Mouse (Mus musculus) neural tube, embryonic 14.5 days (tissue): ENCODE data around the gene Agl. TPM values are rescaled to one million over a fixed set of nuclear protein-coding genes. Genes with fewer than 3 reads are reported as not detected.
"Not testable (repeated sequence)": the region's sequence is repeated elsewhere in the genome, so short reads cannot be mapped to it uniquely, and the experiment has no call there.

Source experiments
- ATAC-seq: fragments of 200-750 bp; cut with Nextera tagmentation; 2 replicates; pipeline ENCODE4 v1.8.0; 2017; ENCODE audit warnings: low read depth, mild to moderate bottlenecking, moderate TSS enrichment, moderate library complexity
- H3K27ac ChIP-seq: fragments of 300-500 bp; sonication (generic); 2 replicates; pipeline ENCODE4 v1.5.1; 2014; ENCODE audit warnings: low read depth, mild to moderate bottlenecking, control low read depth, low read length, moderate library complexity, mixed read lengths
- H3K27me3 ChIP-seq: fragments of 300-500 bp; sonication (generic); 2 replicates; pipeline ENCODE4 v1.6.1; 2014; ENCODE audit warnings: low read length; ENCODE audit not compliant: control insufficient read depth, insufficient read depth
- H3K36me3 ChIP-seq: fragments of 300-500 bp; sonication (generic); 2 replicates; pipeline ENCODE4 v1.6.1; 2014; ENCODE audit warnings: low read length, mixed read lengths; ENCODE audit not compliant: control insufficient read depth, insufficient read depth
- H3K4me1 ChIP-seq: fragments of 300-500 bp; sonication (generic); 2 replicates; pipeline ENCODE4 v1.6.1; 2014; ENCODE audit warnings: low read length; ENCODE audit not compliant: control insufficient read depth, insufficient read depth
- H3K4me2 ChIP-seq: fragments of 300-500 bp; sonication (generic); 2 replicates; pipeline ENCODE4 v1.6.1; 2014; ENCODE audit warnings: mild to moderate bottlenecking, low read depth, low read length, control low read depth
- H3K4me3 ChIP-seq: fragments of 300-500 bp; sonication (generic); 2 replicates; pipeline ENCODE4 v1.5.1; 2014; ENCODE audit warnings: low read depth, low read length, control low read depth, mixed read lengths
- H3K9ac ChIP-seq: fragments of 300-500 bp; sonication (generic); replicated peaks from 2 replicates; pipeline ENCODE4 v1.6.1; 2014; ENCODE audit warnings: low read depth, mild to moderate bottlenecking, control low read depth, low read length, mixed read lengths
- H3K9me3 ChIP-seq: fragments of 300-500 bp; sonication (generic); 2 replicates; pipeline ENCODE4 v1.6.1; 2016; ENCODE audit warnings: low read length; ENCODE audit not compliant: control insufficient read depth
- WGBS: fragments of 180-500 bp; shearing (Covaris S2); extraction: QIAGEN DNeasy Blood & Tissue Kit; methylation state at CpG from one replicate; pipeline ENCODE4 v1.1.7; 2014; 5-methylcytosine and 5-hydroxymethylcytosine counted together
- polyA plus RNA-seq: library from polyadenylated mRNA; unstranded; fragments of >200 nt; fragmentation: Nextera tagmentation; extraction: Ambion mirVana; gene quantifications from 2 replicates; pipeline ENCODE4 v1.2.1, GENCODE M21; 2014

Gene Agl
- polyA plus RNA-seq, 1 experiment from 2014 or later = 22.3 TPM

- WGBS = 86% methylated on average over 4 of the region's 4 CpGs
- no peaks in the 10 kb centered on the region for H3K36me3 ChIP-seq
- H3K4me1 ChIP-seq = no peaks in the 10 kb centered on the region
- H3K27me3 ChIP-seq = no peaks in the 10 kb centered on the region
- no peak for ATAC-seq
- no peak overlapping the region for H3K4me2 ChIP-seq
- no peak overlapping the region for H3K27ac ChIP-seq
- H3K9me3 ChIP-seq = no peaks in the 10 kb centered on the region
- no peak overlapping the region for H3K9ac ChIP-seq
- H3K4me3 ChIP-seq = no peak overlapping the region
Observed at GRCm38 (mm10) chr3:116826471-116827215, 18.7 kb upstream of the Agl start.

DNA sequence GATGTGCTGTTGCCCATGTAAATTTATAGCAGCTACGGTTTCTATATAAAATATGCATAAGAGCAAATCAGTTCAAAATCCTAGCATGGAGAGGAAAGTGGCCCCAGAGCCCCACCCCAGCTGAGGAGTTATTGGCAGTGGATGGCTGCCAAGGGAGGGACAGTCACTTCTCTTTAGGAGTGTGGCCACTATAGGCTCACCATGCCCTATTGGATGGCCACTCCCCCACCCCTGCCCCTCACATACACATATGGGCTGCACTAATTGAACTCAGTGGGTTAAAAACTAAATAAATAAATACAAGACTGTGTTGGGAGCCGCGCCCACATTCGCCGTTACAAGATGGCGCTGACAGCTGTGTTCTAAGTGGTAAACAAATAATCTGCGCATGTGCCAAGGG, 9.3 kb upstream of the Agl start:
- Histone ChIP-seq H3K27ac (no peak overlapping the region), H3K4me3 (no peak overlapping the region), H3K9me3 (no peaks in the 10 kb centered on the region), H3K9ac (no peak overlapping the region), H3K27me3 (no peaks in the 10 kb centered on the region), H3K4me2 (no peak overlapping the region), H3K36me3 (no peaks in the 10 kb centered on the region), H3K4me1 (no peaks in the 10 kb centered on the region)
- ATAC-seq = no peak
- 89% methylated on average over 6 of the region's 7 CpGs for WGBS

DNA sequence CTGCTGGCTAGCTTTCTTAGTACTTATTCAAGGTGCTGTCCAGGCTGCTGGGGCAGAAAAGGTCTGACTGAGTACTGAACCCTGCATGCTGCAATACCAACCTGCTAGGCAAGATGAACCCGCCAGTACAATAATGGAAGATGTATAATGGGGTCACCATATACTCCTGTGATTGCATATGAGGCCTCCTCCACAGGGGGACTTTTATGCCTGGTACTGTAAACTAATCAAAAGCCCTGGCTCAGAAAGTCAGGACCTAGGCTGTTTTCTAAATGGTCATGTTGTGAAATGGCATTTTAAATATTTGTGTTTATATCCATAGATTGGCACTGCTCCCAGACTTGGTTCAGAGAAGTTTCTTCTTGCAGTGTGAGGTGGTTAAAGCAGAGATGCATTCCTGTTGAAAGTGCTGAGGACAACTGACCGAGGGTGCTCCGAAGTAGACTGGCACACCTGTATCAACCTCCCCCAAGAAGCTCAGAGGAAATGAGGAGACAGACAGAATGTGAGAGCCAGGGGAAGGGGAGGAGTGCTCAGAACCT, 8.8 kb upstream of the Agl start:
- H3K9ac ChIP-seq = no peak overlapping the region
- H3K9me3 ChIP-seq = no peaks in the 10 kb centered on the region
- no peak overlapping the region for H3K27ac ChIP-seq
- no peaks in the 10 kb centered on the region for H3K27me3 ChIP-seq
- no peak overlapping the region for H3K4me3 ChIP-seq
- WGBS = 95% methylated on average over 3 of the region's 3 CpGs
- no peak for ATAC-seq
- H3K36me3 ChIP-seq = no peaks in the 10 kb centered on the region
- no peak overlapping the region for H3K4me2 ChIP-seq
- no peaks in the 10 kb centered on the region for H3K4me1 ChIP-seq

- Histone ChIP-seq H3K27me3 (no peaks in the 10 kb centered on the region), H3K4me1 (no peaks in the 10 kb centered on the region), H3K9me3 (no peaks in the 10 kb centered on the region), H3K4me3 (no peak overlapping the region), H3K9ac (no peak overlapping the region), H3K27ac (no peak overlapping the region), H3K4me2 (no peak overlapping the region), H3K36me3 (no peaks in the 10 kb centered on the region)
- 65% methylated on average over 4 of the region's 4 CpGs for WGBS
- no peak for ATAC-seq
Observed at GRCm38 (mm10) chr3:116815916-116816315, 8.0 kb upstream of the Agl start.

DNA sequence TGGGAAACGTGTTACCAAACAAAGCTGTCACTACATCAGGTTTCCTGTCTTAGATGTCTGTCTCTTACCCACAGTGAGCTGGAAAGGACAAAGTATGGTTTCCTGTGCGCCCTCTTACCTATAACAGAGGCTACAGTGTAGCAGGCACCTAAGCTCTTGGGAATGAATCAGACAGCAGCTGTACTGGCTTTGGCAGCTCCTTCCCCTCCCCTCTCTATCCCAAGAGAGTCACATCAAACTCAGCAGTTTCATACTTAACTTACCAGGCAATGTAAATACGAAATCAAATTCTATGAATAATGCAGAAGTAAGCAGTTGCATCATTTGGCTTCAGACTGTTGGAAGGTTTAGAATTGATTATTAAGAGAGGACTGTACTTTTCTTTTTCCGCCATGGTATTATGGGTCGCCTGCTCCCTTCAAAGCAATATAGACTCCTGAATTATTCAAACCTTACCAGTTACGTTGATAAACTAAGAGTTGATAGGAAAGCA, 7.4 kb upstream of the Agl start:
- no peaks in the 10 kb centered on the region for H3K36me3 ChIP-seq
- no peaks in the 10 kb centered on the region for H3K9me3 ChIP-seq
- 77% methylated on average over 6 of the region's 6 CpGs for WGBS
- no peak overlapping the region for H3K4me2 ChIP-seq
- H3K27ac ChIP-seq = no peak overlapping the region
- H3K27me3 ChIP-seq = no peaks in the 10 kb centered on the region
- no peak for ATAC-seq
- no peak overlapping the region for H3K9ac ChIP-seq
- H3K4me3 ChIP-seq = no peak overlapping the region
- H3K4me1 ChIP-seq = no peaks in the 10 kb centered on the region

- no peaks in the 10 kb centered on the region for H3K27me3 ChIP-seq
- H3K4me3 ChIP-seq = no peak overlapping the region
- no peak for ATAC-seq
- no peaks in the 10 kb centered on the region for H3K36me3 ChIP-seq
- H3K27ac ChIP-seq = no peak overlapping the region
- no peaks in the 10 kb centered on the region for H3K9me3 ChIP-seq
- H3K4me1 ChIP-seq = peaks cover 3% of the 10 kb centered on the region; the same call in 1 of the 2 replicates
- no peak overlapping the region for H3K4me2 ChIP-seq
- 95% methylated on average over 2 of the region's 2 CpGs for WGBS
- H3K9ac ChIP-seq = no peak overlapping the region
Observed at GRCm38 (mm10) chr3:116812946-116813345, 5.0 kb upstream of the Agl start.

GRCm38 (mm10) chr3:116810351-116810750, 2.4 kb upstream of the Agl start:
- H3K4me2 ChIP-seq, H3K4me3 ChIP-seq, ATAC-seq, H3K9me3 ChIP-seq, H3K4me1 ChIP-seq, H3K27me3 ChIP-seq, H3K9ac ChIP-seq, H3K27ac ChIP-seq, H3K36me3 ChIP-seq: not testable (repeated sequence)
- WGBS = 91% methylated on average over 6 of the region's 6 CpGs

- Histone ChIP-seq H3K36me3 (no peaks in the 10 kb centered on the region), H3K4me3 (no peak overlapping the region), H3K4me2 (no peak overlapping the region), H3K27me3 (peaks cover 3% of the 10 kb centered on the region; the same call in 1 of the 2 replicates), H3K9ac (no peak overlapping the region), H3K27ac (no peak overlapping the region), H3K4me1 (peaks cover 14% of the 10 kb centered on the region; the same call in 1 of the 2 replicates), H3K9me3 (no peaks in the 10 kb centered on the region)
- no peak for ATAC-seq
- WGBS = 93% methylated on average over 6 of the region's 6 CpGs
Observed at GRCm38 (mm10) chr3:116809221-116809620, 1.3 kb upstream of the Agl start.

GRCm38 (mm10) chr3:116808507-116809217, 696 bp upstream of the Agl start:
- peak overlapping the region; percentile 84 for H3K4me2 ChIP-seq
- 61% methylated on average over 10 of the region's 10 CpGs for WGBS
- no peaks in the 10 kb centered on the region for H3K36me3 ChIP-seq
- H3K27me3 ChIP-seq = peaks cover 3% of the 10 kb centered on the region; the same call in 1 of the 2 replicates
- H3K4me1 ChIP-seq = peaks cover 14% of the 10 kb centered on the region; the same call in 1 of the 2 replicates
- H3K4me3 ChIP-seq = peak overlapping the region; percentile 74
- no peaks in the 10 kb centered on the region for H3K9me3 ChIP-seq
- ATAC-seq = peak; percentile 57
- H3K9ac ChIP-seq = peak overlapping the region; percentile 77
- H3K27ac ChIP-seq = peak overlapping the region; percentile 88
